Mouse (Mus musculus): ENCODE measurements at regions not wholly inside any gene's neighbourhood (a gene's known extent, or its start where the extent isn't known, plus 50 kb on each side); places are given as distances from the start of the nearest gene placed in this dataset.
A peak's percentile ranks its signal among the peaks of the same experiment; 100 is the strongest.

DNA sequence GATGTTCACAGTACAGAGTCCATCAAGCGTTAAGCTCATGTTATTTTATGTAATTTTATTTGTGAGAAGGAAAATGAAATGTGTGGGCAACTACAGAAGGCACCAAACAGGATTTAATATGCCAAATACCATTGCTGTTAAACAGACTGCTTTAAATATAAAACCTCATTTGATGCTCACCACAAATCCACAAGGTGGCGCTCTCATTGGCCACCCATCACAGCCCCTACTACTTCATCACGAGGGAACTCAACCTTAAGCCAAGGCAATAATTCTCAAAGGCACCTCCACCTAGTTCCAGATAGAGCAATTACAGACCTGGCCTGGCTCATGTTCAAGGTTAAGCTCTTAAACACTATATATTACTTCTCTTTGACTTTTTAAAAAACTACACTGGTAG, 266.2 kb upstream of the Nmur2 start:
- intact Hi-C loops (cut with DNase I), result no loop called here
- DNase-seq (ENCODE audit: low spot score in 2 of 2), result no peak

DNA sequence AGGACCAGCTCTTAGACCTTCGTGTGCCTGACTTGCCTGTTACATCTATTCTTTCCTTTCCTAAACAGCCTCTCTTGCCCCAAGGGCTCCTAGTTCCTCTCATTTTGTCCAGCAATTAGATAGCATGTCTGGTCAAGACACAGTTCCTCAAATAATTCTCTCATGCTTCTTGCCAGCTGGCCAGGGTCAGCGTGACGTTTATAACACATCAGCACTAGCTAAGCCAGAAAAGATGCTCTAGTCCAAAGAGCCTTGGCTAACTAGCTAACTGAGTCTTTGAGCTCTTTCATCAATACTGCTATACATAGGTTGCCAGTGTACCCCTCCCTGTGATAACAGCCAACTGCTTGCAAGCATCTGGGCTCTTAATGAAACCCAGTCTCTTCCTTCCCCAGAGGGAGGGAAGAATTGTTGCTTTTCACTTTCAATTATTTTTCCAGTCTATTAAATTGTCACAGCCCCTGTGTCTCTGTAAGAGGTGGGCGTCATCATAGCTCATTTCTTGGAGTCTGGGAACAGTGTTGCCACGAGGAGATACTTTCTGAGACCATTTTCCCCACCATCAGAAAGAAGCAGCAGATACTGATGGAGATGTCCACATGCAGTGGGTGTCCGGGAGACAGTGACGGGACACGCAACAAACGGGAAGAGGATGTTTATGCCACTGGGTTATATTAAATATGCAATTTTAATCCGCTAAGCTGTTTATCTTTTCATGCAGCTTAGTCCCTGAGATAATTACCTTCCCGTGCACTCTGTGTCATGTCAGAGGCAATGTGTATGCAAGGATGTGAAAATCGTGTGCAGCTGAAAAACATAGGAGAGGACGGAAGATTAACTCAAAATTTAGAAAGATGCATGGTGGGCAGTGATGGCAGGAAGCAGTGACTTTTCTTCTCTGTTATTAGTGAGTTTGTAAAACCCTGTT, 250.1 kb upstream of the Nmur2 start:
- DNase-seq (ENCODE audit: low spot score in 2 of 2), result no peak
- intact Hi-C loops (cut with DNase I), result no loop called here

DNA sequence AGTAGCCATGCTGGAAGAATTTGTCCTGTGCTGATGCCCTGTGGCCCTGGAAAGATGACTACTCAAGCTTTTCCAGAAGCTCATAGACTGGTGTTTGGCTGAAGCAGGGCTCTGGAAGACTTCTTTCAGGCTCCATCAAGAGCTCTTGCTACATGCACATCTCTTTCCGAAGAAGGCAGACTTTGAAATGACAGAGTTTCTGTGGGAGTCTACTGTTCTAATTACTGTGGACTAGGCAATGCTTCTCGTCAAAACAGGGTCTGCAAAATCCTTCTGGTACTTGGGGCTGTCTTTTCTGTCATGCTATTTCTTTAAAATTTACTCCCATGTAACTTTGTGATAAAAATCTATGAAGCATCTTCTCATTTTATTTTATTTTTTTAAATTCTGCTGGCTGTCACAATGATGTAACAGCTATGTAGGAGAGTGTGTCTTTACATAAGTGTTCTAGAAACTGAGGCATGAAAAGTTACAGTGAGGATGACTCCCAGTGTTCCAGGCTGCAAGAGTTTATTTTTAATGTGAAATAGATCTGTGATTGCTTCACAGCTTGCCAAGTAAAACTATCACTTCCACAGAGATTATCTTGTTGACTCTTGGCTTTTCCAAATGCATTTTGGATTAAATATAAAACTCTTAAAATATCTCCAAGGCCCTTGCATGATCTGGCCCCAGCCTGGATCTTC, 244.9 kb upstream of the Nmur2 start:
- DNase-seq (ENCODE audit: low spot score in 2 of 2), result peak in 1 of 2 experiments; percentile 10
- intact Hi-C loops (cut with DNase I), result no loop called here

DNA sequence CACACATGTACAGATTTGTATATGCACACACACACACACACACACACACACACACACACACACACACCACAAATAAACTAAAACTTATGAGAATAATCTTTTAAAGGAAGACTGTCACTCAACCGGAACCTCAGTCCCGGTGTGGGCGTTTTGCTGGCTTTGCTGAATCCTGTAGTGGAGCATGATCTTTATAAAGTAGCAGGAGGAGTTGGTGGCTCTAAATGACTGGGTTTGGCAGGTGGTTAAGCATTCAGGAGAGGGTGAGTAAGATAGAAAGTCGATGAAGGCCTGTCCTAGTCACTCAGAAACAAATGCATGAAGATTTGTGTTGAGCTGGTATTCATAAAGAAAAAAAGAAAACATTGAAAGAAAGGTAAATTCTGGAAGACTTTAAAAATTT, 240.4 kb upstream of the Nmur2 start:
- intact Hi-C loops (cut with DNase I), result no loop called here
- DNase-seq (ENCODE audit: low spot score in 2 of 2), result peak in 1 of 2 experiments; percentile 8

DNA sequence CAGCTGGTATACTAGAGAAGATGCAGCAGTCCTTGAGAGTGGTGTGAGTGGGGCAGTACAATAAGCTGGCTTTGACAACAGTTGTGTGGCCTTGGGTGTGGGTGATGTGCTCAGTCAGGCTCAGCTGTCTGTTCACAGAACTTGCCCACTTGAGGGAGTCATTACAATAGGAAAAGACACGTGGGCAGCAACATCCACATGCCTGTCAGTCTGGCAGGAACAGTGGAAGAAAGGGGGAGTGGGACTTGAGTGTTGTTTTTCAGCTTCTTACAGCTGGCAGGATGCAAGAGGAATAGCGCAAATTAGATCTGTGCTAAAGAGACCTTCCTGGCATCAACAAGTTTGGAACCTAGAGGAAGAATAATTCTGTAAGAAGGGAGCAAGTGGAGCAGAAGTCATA, 239.4 kb upstream of the Nmur2 start:
- no peak for DNase-seq (ENCODE audit: low spot score in 2 of 2)
- intact Hi-C loops (cut with DNase I), result no loop called here

DNA sequence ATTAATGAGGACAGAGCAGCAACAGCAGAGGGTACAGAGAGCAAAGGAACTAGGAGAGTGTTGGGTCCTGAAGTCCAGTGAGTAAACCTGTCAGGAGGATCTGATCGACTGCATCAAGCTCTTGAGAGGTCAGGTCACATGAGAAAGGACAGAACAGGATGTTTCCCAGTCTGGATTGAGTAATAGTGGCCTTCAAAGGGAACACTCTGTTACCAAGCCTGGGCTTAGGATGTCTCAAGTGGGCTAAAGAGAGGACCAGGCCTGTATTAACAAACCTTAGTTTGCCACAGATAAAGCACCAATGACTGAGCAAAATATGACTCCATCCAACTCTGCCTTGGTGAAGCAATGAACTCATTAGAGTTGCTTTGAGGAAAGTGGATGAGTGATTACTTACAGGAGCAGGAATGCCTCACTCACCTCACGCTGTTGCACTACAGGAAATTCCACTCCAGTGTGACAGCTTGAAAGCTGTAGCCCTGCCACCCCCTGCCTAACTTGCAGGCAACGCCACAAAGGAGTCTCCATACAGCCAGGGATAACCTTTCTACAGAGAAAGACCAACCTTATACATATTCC, 229.2 kb upstream of the Nmur2 start:
- no peak for DNase-seq (ENCODE audit: low spot score in 2 of 2)
- intact Hi-C loops (cut with DNase I), result no loop called here

DNA sequence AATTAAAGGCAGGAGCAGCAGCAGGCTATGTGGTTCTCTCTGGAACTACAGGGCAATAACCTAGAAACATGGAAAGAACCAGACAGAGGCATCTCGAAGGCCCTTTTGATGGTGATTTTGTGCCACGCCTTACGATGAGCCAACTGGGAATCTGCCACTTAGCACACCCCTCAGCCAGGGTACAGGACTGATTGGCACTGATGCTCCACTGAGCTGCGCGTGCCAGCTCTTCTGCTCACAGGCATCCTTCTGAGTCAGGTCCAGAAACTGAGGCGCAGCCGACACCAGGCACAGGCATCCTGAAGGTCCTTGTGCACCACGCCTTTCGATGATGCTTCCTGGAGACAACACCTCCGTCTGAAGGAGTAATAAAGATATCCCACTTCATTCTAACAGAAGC, 221.9 kb upstream of the Nmur2 start:
- no peak for DNase-seq (ENCODE audit: low spot score in 2 of 2)
- intact Hi-C loops (cut with DNase I), result no loop called here

DNA sequence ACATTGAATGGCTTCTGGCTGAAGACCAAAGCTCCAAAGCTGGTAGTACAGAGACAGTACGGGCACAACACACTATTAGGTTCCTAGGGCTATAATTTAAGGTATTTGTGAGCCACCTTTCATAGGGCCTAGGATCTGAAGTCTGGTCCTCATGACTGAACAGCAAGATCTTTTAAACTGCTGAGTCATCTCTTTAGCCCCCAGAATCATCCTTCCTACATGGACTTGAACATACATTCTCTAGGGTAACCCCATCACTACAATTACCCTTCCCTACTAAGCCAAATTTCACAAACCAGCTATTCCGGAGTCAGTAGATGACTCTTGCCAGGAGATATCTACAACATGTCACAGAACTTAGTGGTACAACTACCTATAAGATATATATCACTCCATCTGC, 215.5 kb upstream of the Nmur2 start:
- DNase-seq (ENCODE audit: low spot score in 2 of 2), result no peak
- intact Hi-C loops (cut with DNase I), result no loop called here

DNA sequence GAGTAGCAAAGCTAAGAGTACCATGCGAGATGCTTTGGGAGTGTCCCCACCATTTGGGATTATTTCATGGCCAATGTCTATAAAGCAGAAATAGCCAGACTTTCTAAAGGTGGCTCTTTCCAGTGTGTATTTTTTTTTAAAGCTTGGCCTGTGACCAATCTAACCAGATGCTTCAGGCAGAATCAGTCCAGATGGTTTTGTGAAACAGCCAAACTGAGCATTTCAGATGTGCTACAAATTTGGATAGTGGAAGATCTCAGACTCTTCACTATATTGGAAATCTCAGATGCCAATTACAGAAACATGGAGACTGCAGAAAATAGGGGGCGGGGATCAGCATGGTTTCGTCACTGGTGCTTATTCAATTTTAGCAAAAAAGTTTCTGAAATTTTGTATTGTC, 213.6 kb upstream of the Nmur2 start:
- intact Hi-C loops (cut with DNase I), result no loop called here
- peak in 1 of 2 experiments; percentile 9 for DNase-seq (ENCODE audit: low spot score in 2 of 2)

DNA sequence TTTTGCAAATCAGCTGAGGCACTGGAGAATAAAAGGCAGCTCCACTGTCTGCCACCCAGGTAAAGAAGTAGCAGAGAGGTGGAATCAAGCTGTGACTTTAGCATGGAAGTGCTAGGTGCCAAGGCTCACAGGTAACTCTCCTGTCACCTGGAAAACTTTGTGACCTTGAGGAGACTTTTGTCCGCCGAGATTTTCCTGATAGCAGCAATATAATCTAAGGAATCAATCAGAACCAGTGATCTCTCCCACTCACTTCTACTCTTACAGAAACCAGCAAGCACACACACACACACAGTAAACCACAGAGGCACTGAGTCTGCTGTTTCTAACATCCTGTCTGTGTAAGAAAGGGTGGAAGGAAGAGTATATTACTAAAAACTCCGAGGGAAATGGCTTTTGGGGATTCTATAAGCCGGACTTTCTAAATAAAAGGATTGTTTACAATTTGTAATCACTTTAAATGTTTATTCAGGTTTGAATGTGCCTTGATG, 206.6 kb upstream of the Nmur2 start:
- no peak for DNase-seq (ENCODE audit: low spot score in 2 of 2)
- intact Hi-C loops (cut with DNase I), result no loop called here

DNA sequence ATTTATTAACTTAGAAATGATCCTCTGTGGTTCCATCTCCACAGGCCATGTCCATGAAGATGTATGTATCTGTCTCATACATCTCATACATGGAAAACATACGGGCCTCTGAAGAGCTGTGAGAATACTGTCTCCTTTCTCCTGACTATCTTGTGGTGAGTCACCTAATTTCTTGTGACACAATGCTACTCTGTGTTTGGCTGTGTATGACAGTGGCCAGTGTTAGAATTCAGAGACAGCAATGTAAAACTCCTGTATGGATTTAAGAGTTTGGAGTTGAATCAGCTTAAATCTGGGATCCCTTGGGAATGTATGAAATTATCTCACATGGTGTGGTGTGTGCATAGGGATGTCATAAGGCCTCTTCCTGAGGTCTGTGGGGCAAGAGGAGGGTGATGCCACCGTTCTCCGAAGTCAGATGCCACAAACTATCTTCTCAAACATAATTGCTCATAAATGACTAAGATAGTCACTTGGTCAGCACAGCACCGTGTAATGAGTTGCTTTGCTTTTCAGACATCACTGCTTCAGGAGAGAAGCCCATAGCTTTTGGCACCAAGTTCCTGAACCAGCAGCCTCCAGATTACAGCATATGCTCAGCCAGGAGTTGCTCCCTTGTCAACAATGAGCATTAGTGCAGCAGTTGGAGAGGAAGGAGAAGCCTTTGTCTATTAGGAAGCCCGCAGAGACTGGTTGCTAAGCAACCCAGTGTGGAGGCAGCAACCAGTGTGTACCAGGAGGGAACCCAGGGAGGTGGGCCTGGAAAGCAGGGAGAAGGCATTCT, 205.9 kb upstream of the Nmur2 start:
- peak; percentile 60 to 67 for DNase-seq (ENCODE audit: low spot score in 2 of 2)
- intact Hi-C loops (cut with DNase I), result no loop called here

DNA sequence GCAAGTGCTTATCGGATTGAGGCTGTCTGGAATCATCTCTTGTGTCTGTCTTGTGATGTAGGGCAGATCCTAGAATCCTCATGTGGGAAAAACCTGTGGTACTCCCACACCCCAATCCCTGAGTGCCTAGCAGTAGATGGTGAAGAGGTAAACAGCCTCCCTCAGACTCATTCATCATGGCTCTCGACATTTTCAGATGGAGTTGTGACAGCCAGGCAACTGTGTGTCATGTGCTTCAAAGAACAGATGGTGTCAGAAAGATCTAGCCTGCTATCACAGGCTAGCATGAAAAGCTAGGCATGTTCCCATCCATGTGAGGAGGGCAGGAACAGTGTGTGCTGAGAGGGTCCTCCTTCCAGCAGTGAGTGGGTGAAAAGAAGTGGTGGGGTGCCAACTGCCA, 204.1 kb upstream of the Nmur2 start:
- intact Hi-C loops (cut with DNase I), result no loop called here
- peak; percentile 19 for DNase-seq (ENCODE audit: low spot score in 2 of 2)

DNA sequence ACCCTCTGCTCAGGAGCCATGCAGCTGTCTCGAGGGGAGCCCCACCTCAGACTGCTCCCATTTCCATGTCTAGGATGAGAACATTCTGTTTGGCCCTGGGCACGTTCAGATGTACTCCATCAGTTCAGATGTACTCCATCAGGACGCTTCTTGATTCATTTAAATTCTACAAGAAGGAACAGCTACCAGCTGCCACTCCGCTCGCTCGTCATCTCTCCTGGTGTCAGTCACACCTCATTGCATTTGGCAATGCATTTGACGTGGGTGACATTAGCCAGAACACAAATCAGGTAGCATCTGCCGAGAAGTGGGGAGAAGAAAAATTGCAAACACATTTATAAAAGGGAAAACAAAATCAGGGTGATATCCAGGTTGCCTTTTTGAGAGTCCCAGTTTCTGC, 202.6 kb upstream of the Nmur2 start:
- DNase-seq (ENCODE audit: low spot score in 2 of 2), result peak in 1 of 2 experiments; percentile 14
- intact Hi-C loops (cut with DNase I), result no loop called here

DNA sequence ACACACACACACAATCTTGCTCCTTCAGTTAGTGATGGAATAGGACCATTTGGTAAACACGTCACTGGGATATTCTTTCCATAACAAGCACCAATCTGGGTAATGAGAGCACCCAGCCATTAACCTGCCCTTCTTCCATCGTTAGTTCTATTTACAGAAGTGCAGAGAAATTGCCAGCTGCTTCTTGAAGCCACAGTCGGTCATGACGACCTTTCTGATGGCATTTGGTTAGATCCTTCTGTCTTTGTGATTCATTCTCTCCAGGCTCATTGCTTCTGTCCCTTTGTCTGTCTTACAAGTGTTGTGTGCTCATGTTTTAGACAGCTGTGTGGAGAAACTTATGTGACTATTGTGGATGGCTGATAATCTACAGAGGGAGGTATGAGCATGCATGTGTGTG, 197.9 kb upstream of the Nmur2 start:
- no peak for DNase-seq (ENCODE audit: low spot score in 2 of 2)
- intact Hi-C loops (cut with DNase I), result no loop called here

DNA sequence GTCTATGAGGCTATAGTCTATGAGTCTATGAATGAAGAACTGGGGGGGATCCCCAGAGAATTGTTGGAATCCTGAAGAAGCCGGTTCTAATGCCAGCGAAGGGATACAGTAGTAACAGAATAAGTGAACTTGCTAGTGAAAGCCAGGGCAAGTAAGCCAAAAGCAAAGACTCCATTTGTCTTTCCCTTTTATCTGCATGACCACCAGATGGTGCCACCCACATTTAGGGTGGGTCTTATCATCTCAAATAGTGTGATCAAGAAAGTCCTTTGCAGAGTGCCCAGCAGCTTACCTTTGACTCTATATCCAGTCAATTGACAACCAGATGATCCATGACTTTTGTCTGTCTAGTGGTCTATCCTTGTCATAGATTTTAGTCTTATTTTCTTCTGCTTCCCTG, 184.2 kb upstream of the Nmur2 start:
- DNase-seq (ENCODE audit: low spot score in 2 of 2), result no peak
- intact Hi-C loops (cut with DNase I), result no loop called here

DNA sequence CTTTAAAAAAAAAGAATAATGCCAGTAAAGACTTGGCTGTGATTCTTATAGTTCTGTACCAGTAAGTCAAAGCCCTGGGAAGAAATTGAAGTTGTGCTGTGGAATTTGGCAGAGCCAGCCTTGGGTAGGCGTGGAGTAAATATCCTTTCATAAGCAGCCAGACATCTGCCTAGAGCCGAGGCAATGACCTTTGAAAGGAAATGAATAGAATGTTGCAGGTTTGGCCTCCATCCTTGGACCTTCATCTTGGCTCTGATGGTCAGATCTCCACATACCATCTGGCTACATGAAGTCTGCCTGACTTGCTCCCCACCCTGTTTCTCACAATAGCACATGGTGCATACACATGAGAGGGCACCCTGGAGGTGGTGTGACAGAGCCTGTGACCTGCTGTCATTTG, 174.9 kb upstream of the Nmur2 start:
- no peak for DNase-seq (ENCODE audit: low spot score in 2 of 2)
- intact Hi-C loops (cut with DNase I), result no loop called here

DNA sequence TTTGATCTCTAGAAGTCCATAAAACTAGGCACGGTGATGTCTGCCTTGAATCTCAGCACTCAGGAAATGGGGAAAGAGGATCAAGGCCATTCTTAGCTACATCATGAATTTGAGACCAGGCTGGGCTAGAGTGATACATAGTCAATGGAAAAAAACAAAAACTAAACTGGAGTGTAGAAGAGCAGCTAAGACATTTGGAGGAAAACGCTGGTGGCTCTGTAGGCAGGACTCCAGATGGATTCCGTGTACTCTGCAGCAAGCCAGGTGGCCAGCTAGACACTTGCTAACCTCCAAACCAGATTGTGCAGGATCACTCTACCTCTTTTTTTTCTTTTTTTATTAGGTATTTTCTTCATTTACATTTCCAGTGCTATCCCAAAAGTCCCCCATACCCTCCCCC, 161.0 kb upstream of the Nmur2 start:
- intact Hi-C loops (cut with DNase I), result no loop called here
- no peak for DNase-seq (ENCODE audit: low spot score in 2 of 2)

DNA sequence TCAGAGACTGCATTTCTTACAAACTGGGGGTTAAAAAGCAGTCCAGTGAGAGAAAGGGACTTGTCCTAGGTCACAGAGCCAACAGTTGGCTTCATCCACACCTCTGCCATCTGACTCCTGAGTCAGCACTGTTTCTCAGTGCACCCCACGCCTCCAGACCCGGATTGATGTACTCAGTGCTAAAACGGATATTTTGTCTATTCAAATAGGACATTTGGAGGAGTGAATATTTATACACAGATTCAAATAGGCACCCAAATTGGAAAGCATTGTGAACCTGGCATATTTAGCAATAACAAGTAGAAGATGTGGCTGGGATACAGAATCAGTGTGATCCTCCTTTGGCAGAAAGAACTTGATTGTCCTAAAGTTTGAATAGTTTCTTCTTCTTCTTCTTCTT, 154.5 kb upstream of the Nmur2 start:
- intact Hi-C loops (cut with DNase I), result no loop called here
- DNase-seq (ENCODE audit: low spot score in 2 of 2), result no peak

DNA sequence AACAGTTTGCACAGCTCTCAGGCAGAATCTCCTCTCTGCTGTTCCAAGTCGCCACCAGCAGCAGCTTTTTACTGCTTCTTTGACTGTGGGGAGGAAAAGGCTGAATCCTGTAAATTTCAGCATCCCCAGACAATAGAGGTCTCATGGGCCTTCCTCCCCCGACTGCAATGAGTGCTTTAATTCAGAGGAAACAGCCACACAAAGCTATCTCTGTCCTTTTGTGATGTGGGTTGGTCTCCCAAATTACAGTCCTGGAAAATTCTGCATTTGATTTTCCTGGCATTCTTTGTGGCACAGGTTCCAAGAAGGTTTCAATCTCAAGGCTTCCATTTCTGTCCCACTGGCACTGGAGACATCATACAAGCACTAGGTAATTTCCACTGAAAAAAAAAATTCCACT, 152.6 kb upstream of the Nmur2 start:
- intact Hi-C loops (cut with DNase I), result no loop called here
- no peak for DNase-seq (ENCODE audit: low spot score in 2 of 2)

DNA sequence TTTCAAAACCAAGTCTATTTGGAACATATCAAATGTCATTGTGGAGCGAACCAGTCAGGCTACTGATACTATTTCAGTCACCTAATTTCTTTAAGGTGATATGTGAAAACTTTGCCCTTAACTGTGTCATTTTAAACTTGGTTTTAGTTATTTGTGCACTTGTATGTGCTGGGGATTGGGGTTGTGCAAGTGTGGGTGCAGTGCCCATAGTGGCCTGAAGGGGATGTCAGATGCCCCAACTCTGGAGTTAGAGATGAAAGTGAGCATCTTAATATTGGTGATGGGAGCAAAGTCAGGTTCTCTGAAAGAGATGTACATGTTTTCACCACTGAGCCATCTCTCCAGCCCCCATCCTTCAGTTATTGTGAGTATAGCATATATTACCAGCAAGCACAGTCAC, 133.1 kb upstream of the Nmur2 start:
- intact Hi-C loops (cut with DNase I), result no loop called here
- DNase-seq (ENCODE audit: low spot score in 2 of 2), result no peak

All from left cerebral cortex, postnatal 36 days (tissue).